In the genomic region with DNA sequence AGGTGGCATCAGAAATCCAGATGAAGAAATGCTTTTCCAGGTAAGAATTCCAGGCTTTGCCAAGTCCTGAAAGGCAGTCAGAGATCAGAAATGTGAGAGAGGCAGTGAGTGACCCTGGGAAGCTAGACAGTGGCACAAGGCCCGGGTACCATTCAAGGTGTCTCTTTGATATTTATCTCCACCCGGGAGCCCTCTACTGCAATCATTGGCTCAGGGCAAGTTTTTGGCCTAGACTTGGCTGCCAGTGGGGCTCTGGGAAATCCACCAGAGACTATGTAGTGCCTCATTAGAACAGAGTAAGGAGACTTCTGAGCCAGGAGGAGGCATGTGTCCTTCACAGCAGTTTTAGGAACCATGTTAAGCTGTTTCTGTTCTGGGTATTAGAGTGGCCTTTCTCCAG, we compare ENCODE assay signal across 32 mouse cellular contexts. TPM values are rescaled to one million over a fixed set of nuclear protein-coding genes. Genes with fewer than 3 reads are reported as not detected.
DNase-seq lines count a peak whose midpoint lies in the region; ATAC-seq lines count a peak whose summit lies in the region.
"Had no signal": no experiment of that assay in that cellular context is flagged by ENCODE, and none has a peak within 500 bp of the region (broad histone marks: within the 10 kb centered on the region; RNA-seq: fewer than 3 reads in every experiment).

No protein-coding gene starts in this region.

- H3K9ac ChIP-seq in forebrain, embryonic 15.5 days (replicated peaks) = no peak overlapping the region
- no peak overlapping the region for H3K9ac ChIP-seq in midbrain, embryonic 15.5 days
- H3K9ac ChIP-seq: embryonic facial prominence, embryonic 13.5 days; heart, embryonic 12.5 days; heart, embryonic 15.5 days; hindbrain, embryonic 15.5 days had no signal

- ATAC-seq in forebrain, embryonic 15.5 days (replicated peaks) = no peak
- ATAC-seq in midbrain, embryonic 15.5 days (replicated peaks) = no peak
- ATAC-seq: forebrain, embryonic 14.5 days; intestine, postnatal 0 days; Patski had no signal

- H3K4me2 ChIP-seq in forebrain, embryonic 15.5 days (replicated peaks) = no peak overlapping the region
- no peak overlapping the region for H3K4me2 ChIP-seq in midbrain, embryonic 15.5 days
- H3K4me2 ChIP-seq: embryonic facial prominence, embryonic 13.5 days; heart, embryonic 12.5 days; heart, embryonic 15.5 days; hindbrain, embryonic 15.5 days had no signal

- peak; percentile 45 for DNase-seq in adrenal gland, postnatal 10 days
- DNase-seq in adrenal gland, adult 8-10 months = no peak
- DNase-seq in forebrain, embryonic 10.5 days (ENCODE audit: extremely low spot score, low spot score) = no peak
- no peak for DNase-seq in midbrain, embryonic 10.5 days (ENCODE audit: low spot score)
- DNase-seq: B cell, adult 2 months; cerebellum, adult 11-12 months; cerebellum, adult 8-10 months; cerebellum, postnatal 10 days; cerebellum, postnatal 36 days; embryo, embryonic 11 days; gastrocnemius, postnatal 25 days; heart, adult 18-20 months; heart, postnatal 10 days; heart, postnatal 36 days; kidney, adult 2 months had no signal

- 84% methylated on average over 2 of the region's 2 CpGs for WGBS in forebrain, embryonic 10.5 days
- 72% methylated on average over 2 of the region's 2 CpGs for WGBS in forebrain, embryonic 15.5 days
- 87% methylated on average over 2 of the region's 2 CpGs for WGBS in midbrain, embryonic 10.5 days
- 72% methylated on average over 2 of the region's 2 CpGs for WGBS in midbrain, embryonic 15.5 days

- H3K27me3 ChIP-seq in forebrain, embryonic 10.5 days (ENCODE audit: poor library complexity, severe bottlenecking) = peaks cover 22% of the 10 kb centered on the region
- H3K27me3 ChIP-seq in forebrain, embryonic 15.5 days = no peaks in the 10 kb centered on the region
- H3K27me3 ChIP-seq in midbrain, embryonic 10.5 days (ENCODE audit: low read depth, poor library complexity, severe bottlenecking) = peaks cover 34% of the 10 kb centered on the region
- H3K27me3 ChIP-seq in midbrain, embryonic 15.5 days (replicated peaks) = no peaks in the 10 kb centered on the region
- H3K27me3 ChIP-seq: CH12.LX; embryonic facial prominence, embryonic 13.5 days; heart, embryonic 12.5 days; heart, embryonic 15.5 days; hindbrain, embryonic 15.5 days had no signal

- H3K4me1 ChIP-seq in forebrain, embryonic 10.5 days = peaks cover 42% of the 10 kb centered on the region
- peaks cover 28% of the 10 kb centered on the region for H3K4me1 ChIP-seq in forebrain, embryonic 15.5 days
- peaks cover 43% of the 10 kb centered on the region for H3K4me1 ChIP-seq in midbrain, embryonic 10.5 days
- H3K4me1 ChIP-seq in midbrain, embryonic 15.5 days = peaks cover 16% of the 10 kb centered on the region

- no peaks in the 10 kb centered on the region for H3K9me3 ChIP-seq in forebrain, embryonic 10.5 days
- no peaks in the 10 kb centered on the region for H3K9me3 ChIP-seq in forebrain, embryonic 15.5 days
- H3K9me3 ChIP-seq in midbrain, embryonic 10.5 days (replicated peaks) = no peaks in the 10 kb centered on the region
- no peaks in the 10 kb centered on the region for H3K9me3 ChIP-seq in midbrain, embryonic 15.5 days
- H3K9me3 ChIP-seq: embryonic facial prominence, embryonic 10.5 days; embryonic facial prominence, embryonic 13.5 days; G1E; heart, embryonic 12.5 days; heart, embryonic 15.5 days; hindbrain, embryonic 15.5 days had no signal

- no peaks in the 10 kb centered on the region for H3K36me3 ChIP-seq in forebrain, embryonic 10.5 days (replicated peaks)
- no peaks in the 10 kb centered on the region for H3K36me3 ChIP-seq in forebrain, embryonic 15.5 days
- H3K36me3 ChIP-seq in midbrain, embryonic 10.5 days = no peaks in the 10 kb centered on the region
- H3K36me3 ChIP-seq in midbrain, embryonic 15.5 days (replicated peaks) = no peaks in the 10 kb centered on the region
- H3K36me3 ChIP-seq: embryonic facial prominence, embryonic 10.5 days; embryonic facial prominence, embryonic 13.5 days; G1E; heart, embryonic 12.5 days; heart, embryonic 15.5 days; hindbrain, embryonic 15.5 days had no signal

- no peak overlapping the region for H3K4me3 ChIP-seq in forebrain, embryonic 10.5 days
- no peak overlapping the region for H3K4me3 ChIP-seq in forebrain, embryonic 15.5 days
- no peak overlapping the region for H3K4me3 ChIP-seq in midbrain, embryonic 10.5 days
- H3K4me3 ChIP-seq in midbrain, embryonic 15.5 days = no peak overlapping the region
- H3K4me3 ChIP-seq: embryonic facial prominence, embryonic 10.5 days; embryonic facial prominence, embryonic 13.5 days; erythroblast, embryonic 14.5 days; heart, embryonic 12.5 days; heart, embryonic 15.5 days; hindbrain, embryonic 15.5 days had no signal

- peak overlapping the region; percentile 95; the same call in 1 of the 2 replicates for H3K27ac ChIP-seq in forebrain, embryonic 10.5 days
- H3K27ac ChIP-seq in forebrain, embryonic 15.5 days (replicated peaks) = no peak overlapping the region
- H3K27ac ChIP-seq in midbrain, embryonic 10.5 days (replicated peaks) = peak overlapping the region; percentile 59
- no peak overlapping the region for H3K27ac ChIP-seq in midbrain, embryonic 15.5 days
- H3K27ac ChIP-seq: embryonic facial prominence, embryonic 13.5 days; heart, embryonic 15.5 days; hindbrain, embryonic 15.5 days had no signal

RNA-seq across cellular contexts. Expression of a gene that starts 27.7 kb away (rescaled TPM):
- total RNA-seq in adrenal gland, postnatal 10 days (2021) = not detected
- total RNA-seq in adrenal gland, adult 8-10 months (2022) = not detected
- polyA plus RNA-seq in forebrain, embryonic 10.5 days (2016; fragmentation: Nextera tagmentation; extraction: Ambion mirVana) = 0.26 and 0.29 TPM in 2 replicates
- polyA plus RNA-seq in forebrain, embryonic 15.5 days (2015; fragmentation: Nextera tagmentation; extraction: Ambion mirVana) = not detected in 2 replicates
- polyA plus RNA-seq in midbrain, embryonic 10.5 days (2016; fragmentation: Nextera tagmentation; extraction: Ambion mirVana) = 0.09 TPM in 1 of 2 replicates, not detected in the other
- not detected in 2 replicates for polyA plus RNA-seq in midbrain, embryonic 15.5 days (2015; fragmentation: Nextera tagmentation; extraction: Ambion mirVana)
- total RNA-seq: gastrocnemius, adult 8-10 months; gastrocnemius, postnatal 25 days; heart, adult 18-20 months; heart, postnatal 10 days; heart, postnatal 36 days had no signal
- polyA plus RNA-seq: cortical plate, adult 2 months; embryonic facial prominence, embryonic 13.5 days; forebrain, embryonic 14.5 days; hindbrain, embryonic 11.5 days; hindbrain, embryonic 15.5 days; kidney, adult 2 months; Patski had no signal

RNA-seq across cellular contexts. Expression of a gene that starts 42.6 kb away (rescaled TPM):
- total RNA-seq in adrenal gland, postnatal 10 days (2021) = 1 to 10 TPM; 7.0 to 9.7 TPM
- total RNA-seq in adrenal gland, adult 8-10 months (2022) = under 1 TPM in 1 of 4 experiments, not detected in 3; 0.27 TPM
- not detected in 2 replicates for polyA plus RNA-seq in forebrain, embryonic 10.5 days (2016; fragmentation: Nextera tagmentation; extraction: Ambion mirVana)
- not detected in 2 replicates for polyA plus RNA-seq in forebrain, embryonic 15.5 days (2015; fragmentation: Nextera tagmentation; extraction: Ambion mirVana)
- not detected in 2 replicates for polyA plus RNA-seq in midbrain, embryonic 10.5 days (2016; fragmentation: Nextera tagmentation; extraction: Ambion mirVana)
- not detected in 2 replicates for polyA plus RNA-seq in midbrain, embryonic 15.5 days (2015; fragmentation: Nextera tagmentation; extraction: Ambion mirVana)
- total RNA-seq: CH12.LX; G1E; gastrocnemius, adult 8-10 months; gastrocnemius, postnatal 25 days; heart, adult 18-20 months; heart, postnatal 10 days; heart, postnatal 36 days had no signal
- polyA plus RNA-seq: cortical plate, adult 2 months; embryonic facial prominence, embryonic 10.5 days; embryonic facial prominence, embryonic 13.5 days; forebrain, embryonic 11.5 days; forebrain, embryonic 14.5 days; G1E; heart, embryonic 12.5 days; heart, embryonic 15.5 days; hindbrain, embryonic 11.5 days; Patski had no signal

RNA-seq across cellular contexts. Expression of a gene that starts 57.9 kb away (rescaled TPM):
- 10 to 100 TPM; 15.1 to 15.5 TPM for total RNA-seq in adrenal gland, postnatal 10 days (2021)
- total RNA-seq in adrenal gland, adult 8-10 months (2022) = 1 to 10 TPM; 2.4 to 3.5 (median 2.7) TPM
- polyA plus RNA-seq in forebrain, embryonic 10.5 days (2016; fragmentation: Nextera tagmentation; extraction: Ambion mirVana) = 37.4 and 40.7 TPM in 2 replicates
- polyA plus RNA-seq in forebrain, embryonic 15.5 days (2015; fragmentation: Nextera tagmentation; extraction: Ambion mirVana) = 25.2 and 27.5 TPM in 2 replicates
- polyA plus RNA-seq in midbrain, embryonic 10.5 days (2016; fragmentation: Nextera tagmentation; extraction: Ambion mirVana) = 65.8 and 74.1 TPM in 2 replicates
- polyA plus RNA-seq in midbrain, embryonic 15.5 days (2015; fragmentation: Nextera tagmentation; extraction: Ambion mirVana) = 15.3 and 18.1 TPM in 2 replicates
- polyA plus RNA-seq: G1E had no signal

Comparison
In these comparisons a context has a peak if more than half of its experiments do, and no peak if none do; other contexts are left out.
1. H3K27ac ChIP-seq: peak in forebrain, embryonic 10.5 days (single experiment) and midbrain, embryonic 10.5 days (single experiment); none in forebrain, embryonic 15.5 days (single experiment) and midbrain, embryonic 15.5 days (single experiment).